Mouse (Mus musculus) right cerebral cortex, postnatal 36 days (tissue): ENCODE measurements around the gene Zfp787.
"Not testable (repeated sequence)": the region's sequence is repeated elsewhere in the genome, so short reads cannot be mapped to it uniquely, and the experiment has no call there.

ENCODE experiments used
- DNase-seq, 2 experiments: peaks; one replicate each; pipeline ENCODE4 v3.0.0; 2022; ENCODE audit warnings: low spot score in 2 of 2, mixed read lengths in 1 of 2

Gene Zfp787

GRCm38 (mm10) chr7:6155901-6156411 lies at the start of gene Zfp787:
Zfp787 (minus strand) TSS chr7:6155997.
- peak; percentile 96 to 97 for DNase-seq

GRCm38 (mm10) chr7:6204200-6204599 lies 48.4 kb upstream of the Zfp787 start:
- DNase-seq = no peak

- no peak for DNase-seq
Measured at GRCm38 (mm10) chr7:6196790-6197189, 41.0 kb upstream of the Zfp787 start, which contains the start of gene Galp. Galp (plus strand) TSS chr7:6197090.

GRCm38 (mm10) chr7:6195777-6196176 lies 40.0 kb upstream of the Zfp787 start:
- no peak for DNase-seq

GRCm38 (mm10) chr7:6194129-6194528 lies 38.3 kb upstream of the Zfp787 start:
- DNase-seq = no peak

- DNase-seq = peak; percentile 62 to 73
Measured at GRCm38 (mm10) chr7:6191376-6191775, 35.6 kb upstream of the Zfp787 start.

GRCm38 (mm10) chr7:6189542-6189941 lies 33.7 kb upstream of the Zfp787 start:
- DNase-seq = no peak

- no peak for DNase-seq
Measured at GRCm38 (mm10) chr7:6186756-6187155, 31.0 kb upstream of the Zfp787 start.

GRCm38 (mm10) chr7:6186176-6186575 lies 30.4 kb upstream of the Zfp787 start:
- no peak for DNase-seq

GRCm38 (mm10) chr7:6185391-6185790 lies 29.6 kb upstream of the Zfp787 start:
- no peak for DNase-seq

GRCm38 (mm10) chr7:6184521-6184920 lies 28.7 kb upstream of the Zfp787 start:
- no peak for DNase-seq

GRCm38 (mm10) chr7:6183802-6184201 lies 28.0 kb upstream of the Zfp787 start:
- DNase-seq = no peak

GRCm38 (mm10) chr7:6182882-6183281 lies 27.1 kb upstream of the Zfp787 start:
- no peak for DNase-seq

- DNase-seq = no peak
Measured at GRCm38 (mm10) chr7:6179013-6179412, 23.2 kb upstream of the Zfp787 start.

- not testable (repeated sequence) for DNase-seq
Measured at GRCm38 (mm10) chr7:6174365-6174987, 18.7 kb upstream of the Zfp787 start.

GRCm38 (mm10) chr7:6173872-6174271 lies 18.1 kb upstream of the Zfp787 start:
- DNase-seq = no peak

GRCm38 (mm10) chr7:6172674-6173244 lies 17.0 kb upstream of the Zfp787 start:
- no peak for DNase-seq

- peak; percentile 99 to 100 for DNase-seq
Measured at GRCm38 (mm10) chr7:6172006-6172649, 16.3 kb upstream of the Zfp787 start, which contains the start of gene Zfp444. Zfp444 (plus strand) TSS chr7:6172226.

- peak in 1 of 2 experiments; percentile 69 for DNase-seq
Measured at GRCm38 (mm10) chr7:6171444-6172005, 15.7 kb upstream of the Zfp787 start.

- DNase-seq = no peak
Measured at GRCm38 (mm10) chr7:6170871-6171270, 15.1 kb upstream of the Zfp787 start.

- no peak for DNase-seq
Measured at GRCm38 (mm10) chr7:6170391-6170790, 14.6 kb upstream of the Zfp787 start.

GRCm38 (mm10) chr7:6169403-6169802 lies 13.6 kb upstream of the Zfp787 start:
- DNase-seq = no peak
